Mouse (Mus musculus) kidney, adult 2 months (tissue): ENCODE results near the gene Herc3.

Experiments
- CTCF ChIP-seq: fragments of 200-500 bp; conservative IDR thresholded peaks from 2 replicates; pipeline ENCODE4 v1.5.1; 2011; ENCODE audit warnings: low read depth, mild to moderate bottlenecking, control low read depth, low read length, moderate library complexity, mixed read lengths; ENCODE audit not compliant: insufficient read depth, insufficient read length
- POLR2A ChIP-seq: fragments of 200-500 bp; IDR thresholded peaks from one replicate; pipeline ENCODE4 v1.6.1; 2011; ENCODE audit warnings: low read depth, low read length, control low read depth

- no peak for TF ChIP-seq POLR2A
- no peak for TF ChIP-seq CTCF
These were observed 71.9 kb downstream of the Herc3 start for GRCm38 (mm10) chr6:58903171-58903570.
